Mouse (Mus musculus) heart, adult 2 months (tissue): ENCODE measurements around the gene Nup160. TPM values are rescaled to one million over a fixed set of nuclear protein-coding genes. Genes with fewer than 3 reads are reported as not detected.

ENCODE experiments used
- DNase-seq, 2 experiments: peaks; one replicate each; pipeline ENCODE4 v3.0.0; 2021
- H3K27ac ChIP-seq: fragments of 200-600 bp; 2 replicates; pipeline ENCODE4 v1.8.1; 2022
- H3K27me3 ChIP-seq: fragments of 200-500 bp; 2 replicates; pipeline ENCODE4 v1.6.1; 2012; ENCODE audit warnings: mild to moderate bottlenecking, low read length, inconsistent platforms, mixed read lengths; ENCODE audit not compliant: control insufficient read depth, insufficient read depth
- H3K36me3 ChIP-seq: fragments of 200-500 bp; 2 replicates; pipeline ENCODE4 v1.6.1; 2012; ENCODE audit warnings: low read length, inconsistent platforms; ENCODE audit not compliant: control insufficient read depth, insufficient read depth
- H3K4me1 ChIP-seq: fragments of 200-500 bp; 2 replicates; pipeline ENCODE4 v1.6.1; 2011; ENCODE audit warnings: low read length; ENCODE audit not compliant: control insufficient read depth, insufficient read depth
- H3K4me3 ChIP-seq: fragments of 200-600 bp; 2 replicates; pipeline ENCODE4 v1.8.1; 2022
- H3K79me2 ChIP-seq: fragments of 200-500 bp; replicated peaks from 2 replicates; pipeline ENCODE4 v1.6.1; 2012; ENCODE audit warnings: mild to moderate bottlenecking, inconsistent platforms, low read length, moderate library complexity, mixed read lengths; ENCODE audit not compliant: control insufficient read depth, insufficient read depth
- H3K9ac ChIP-seq: fragments of 200-500 bp; 2 replicates; pipeline ENCODE4 v1.6.1; 2012; ENCODE audit warnings: low read depth, mild to moderate bottlenecking, control low read depth, inconsistent platforms, low read length, mixed read lengths
- CTCF ChIP-seq: fragments of 200-600 bp; IDR thresholded peaks from 2 replicates; pipeline ENCODE4 v1.8.1; 2022; ENCODE audit warnings: antibody characterized with exemption, mild to moderate bottlenecking, moderate library complexity
- EP300 ChIP-seq: fragments of 200-500 bp; IDR thresholded peaks from 2 replicates; pipeline ENCODE4 v1.6.1; 2011; ENCODE audit warnings: low read depth, low read length, control low read depth; ENCODE audit not compliant: insufficient read depth
- POLR2A ChIP-seq: fragments of 200-500 bp; IDR thresholded peaks from 2 replicates; pipeline ENCODE4 v1.6.1; 2011; ENCODE audit warnings: mild to moderate bottlenecking, low read depth, low read length, control low read depth; ENCODE audit not compliant: insufficient read depth
- WGBS: fragments of 180-500 bp; shearing (Covaris S2); methylation state at CpG from one replicate; pipeline ENCODE4 v1.1.7; 2018; 5-methylcytosine and 5-hydroxymethylcytosine counted together
- intact Hi-C: fragments of 180-260 bp; cut with DNase I; formaldehyde crosslinking; loops from one replicate; pipeline ENCODE4 v1.15.1; 2025
- polyA plus RNA-seq: library from polyadenylated mRNA; depleted of rRNA; stranded (reverse); fragments of >200 nt; gene quantifications from 2 replicates; pipeline ENCODE4 v1.2.3, GENCODE M21; 2012
- total RNA-seq, 2 experiments: library from RNA; stranded (reverse); gene quantifications; 2 replicates each; pipeline ENCODE4 v1.2.3; 2021

The Nup160 gene
- total and polyA plus RNA-seq, 3 experiments, result 5.2 to 13.9 (median 12.9) TPM

DNA sequence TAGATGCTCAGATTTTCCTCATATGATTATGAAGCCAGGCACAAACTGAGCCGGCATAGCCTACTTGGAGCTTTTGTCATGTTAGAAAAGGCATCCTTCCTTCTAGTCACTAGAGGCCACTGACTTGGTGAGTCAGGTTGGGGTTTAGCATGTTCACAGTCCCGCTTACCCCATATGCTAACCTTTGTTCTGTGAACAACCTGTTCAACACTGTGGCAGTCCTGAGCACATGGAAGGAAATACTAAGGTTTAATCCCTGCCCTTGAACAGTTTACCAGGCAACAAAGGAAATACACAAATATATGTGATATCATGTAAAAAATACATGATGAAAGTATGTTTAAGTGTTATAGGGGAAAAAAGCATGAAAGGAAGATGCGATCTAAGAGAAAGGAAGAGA, 27.6 kb upstream of the Nup160 start:
- Histone ChIP-seq H3K36me3 (no peaks in the 10 kb centered on the region), H3K27me3 (no peaks in the 10 kb centered on the region), H3K4me1 (peaks cover 2% of the 10 kb centered on the region), H3K27ac (no peak overlapping the region), H3K4me3 (no peak overlapping the region), H3K9ac (no peak overlapping the region), H3K79me2 (no peaks in the 10 kb centered on the region)
- DNase-seq, result no peak
- intact Hi-C loops, result no loop called here
- WGBS, result 86% methylated on average over 3 of the region's 3 CpGs
- TF ChIP-seq CTCF (no peak), EP300 (no peak), POLR2A (no peak)

DNA sequence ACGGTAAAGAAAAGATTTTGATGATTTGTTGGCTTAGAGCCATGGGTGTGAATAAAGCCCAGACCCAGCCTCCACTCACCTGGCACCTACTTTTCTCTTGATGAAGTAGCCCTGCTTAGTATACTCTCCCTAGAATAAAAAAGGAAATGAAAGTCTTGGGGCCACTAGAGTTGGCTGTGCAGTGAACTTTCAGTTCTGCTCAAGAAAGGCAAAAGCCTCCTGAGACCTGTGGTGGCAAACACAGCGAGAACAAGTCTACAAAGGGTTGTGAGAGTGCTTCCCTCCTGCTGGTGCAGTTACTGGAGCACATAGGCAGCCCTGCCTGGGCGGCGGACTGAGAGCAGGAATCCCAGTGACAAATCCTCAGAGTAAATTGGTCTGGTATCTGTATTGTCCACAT, 27.1 kb upstream of the Nup160 start:
- H3K36me3 ChIP-seq, result no peaks in the 10 kb centered on the region
- intact Hi-C loops, result no loop called here
- WGBS, result 59% methylated on average over 4 of the region's 4 CpGs
- no peak overlapping the region for H3K9ac ChIP-seq
- peak in 1 of 2 experiments; percentile 58 for DNase-seq
- no peak overlapping the region for H3K4me3 ChIP-seq
- no peak overlapping the region for H3K27ac ChIP-seq
- no peaks in the 10 kb centered on the region for H3K27me3 ChIP-seq
- H3K79me2 ChIP-seq, result no peaks in the 10 kb centered on the region
- TF ChIP-seq EP300 (no peak), CTCF (no peak), POLR2A (no peak)
- H3K4me1 ChIP-seq, result peaks cover 2% of the 10 kb centered on the region

DNA sequence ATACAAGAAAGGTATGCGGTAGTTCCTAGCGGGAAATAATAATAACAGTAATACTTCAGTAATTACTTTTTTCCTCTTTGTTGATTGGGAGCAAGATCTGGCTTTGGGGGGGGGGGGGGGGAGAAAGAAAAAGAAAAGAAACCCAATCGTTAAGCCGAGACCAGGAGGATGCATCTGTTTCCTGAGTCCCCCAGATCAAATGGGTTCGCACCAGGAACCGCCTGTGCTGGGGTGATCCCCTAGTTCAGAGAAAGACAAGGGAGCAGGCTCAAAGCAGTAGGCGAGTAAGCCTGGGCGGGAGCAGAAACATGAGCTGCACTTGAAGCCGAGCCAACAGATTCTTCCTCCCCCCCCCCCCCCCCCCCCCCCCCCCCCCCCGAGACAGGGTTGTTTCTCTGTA, 24.9 kb upstream of the Nup160 start:
- H3K79me2 ChIP-seq, result no peaks in the 10 kb centered on the region
- WGBS, result 53% methylated on average over 8 of the region's 10 CpGs
- DNase-seq, result peak; percentile 37 to 49
- intact Hi-C loops, result no loop called here
- H3K4me1 ChIP-seq, result peaks cover 2% of the 10 kb centered on the region
- H3K36me3 ChIP-seq, result no peaks in the 10 kb centered on the region
- no peak overlapping the region for H3K4me3 ChIP-seq
- no peak overlapping the region for H3K9ac ChIP-seq
- no peak overlapping the region for H3K27ac ChIP-seq
- TF ChIP-seq EP300, result no peak
- TF ChIP-seq CTCF, result no peak
- TF ChIP-seq POLR2A, result no peak
- no peaks in the 10 kb centered on the region for H3K27me3 ChIP-seq

DNA sequence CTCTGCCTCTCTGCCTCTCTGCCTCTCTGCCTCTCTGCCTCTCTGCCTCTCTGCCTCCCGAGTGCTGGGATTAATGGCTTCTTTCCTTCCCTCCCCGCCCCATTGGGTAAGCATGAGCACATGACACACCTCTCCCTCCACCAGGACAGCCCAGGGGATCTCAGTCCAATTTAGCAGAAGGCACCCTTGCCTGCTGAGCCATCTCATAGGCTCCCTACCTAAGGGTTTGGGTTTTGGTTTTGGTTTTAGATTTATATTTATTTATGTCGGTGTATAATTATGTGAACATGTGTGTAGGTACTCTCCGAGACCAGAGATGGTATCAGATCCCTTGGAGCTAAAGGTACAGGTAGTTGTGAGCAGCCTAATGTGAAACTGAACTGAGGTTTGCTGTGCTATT, 24.0 kb upstream of the Nup160 start:
- H3K4me3 ChIP-seq, result no peak overlapping the region
- intact Hi-C loops, result no loop called here
- no peaks in the 10 kb centered on the region for H3K79me2 ChIP-seq
- H3K4me1 ChIP-seq, result peaks cover 2% of the 10 kb centered on the region
- TF ChIP-seq EP300, result no peak
- TF ChIP-seq POLR2A, result no peak
- TF ChIP-seq CTCF, result no peak
- no peak for DNase-seq
- H3K36me3 ChIP-seq, result no peaks in the 10 kb centered on the region
- H3K27ac ChIP-seq, result no peak overlapping the region
- whole genome bisulfite sequencing, result 61% methylated on average over 4 of the region's 4 CpGs
- H3K9ac ChIP-seq, result no peak overlapping the region
- no peaks in the 10 kb centered on the region for H3K27me3 ChIP-seq

DNA sequence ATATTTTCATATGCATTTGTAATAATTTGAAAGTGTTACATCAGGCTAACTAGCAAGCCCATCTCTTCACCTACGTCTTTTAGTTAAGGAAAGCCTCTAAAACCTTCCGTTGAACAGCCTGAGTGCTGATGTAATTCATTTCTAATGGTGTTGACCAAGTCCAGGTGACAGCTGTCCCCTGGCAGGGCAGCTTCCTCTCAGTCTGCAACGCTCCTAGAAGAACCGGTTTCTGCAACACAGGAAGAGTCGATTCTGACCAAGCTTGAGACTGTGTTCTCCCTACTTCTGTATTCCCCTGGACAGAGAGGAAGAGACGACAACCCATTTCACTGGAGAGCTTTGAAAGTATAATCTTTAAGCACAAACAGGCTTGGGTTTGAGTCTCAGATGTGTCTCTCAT, 21.6 kb upstream of the Nup160 start:
- Histone ChIP-seq H3K27ac (no peak overlapping the region), H3K79me2 (no peaks in the 10 kb centered on the region), H3K4me3 (no peak overlapping the region), H3K9ac (no peak overlapping the region), H3K4me1 (peaks cover 2% of the 10 kb centered on the region), H3K27me3 (no peaks in the 10 kb centered on the region), H3K36me3 (no peaks in the 10 kb centered on the region)
- DNase-seq, result no peak
- intact Hi-C loops, result no loop called here
- WGBS, result 58% methylated on average over 6 of the region's 6 CpGs
- TF ChIP-seq EP300 (no peak), CTCF (no peak), POLR2A (no peak)

DNA sequence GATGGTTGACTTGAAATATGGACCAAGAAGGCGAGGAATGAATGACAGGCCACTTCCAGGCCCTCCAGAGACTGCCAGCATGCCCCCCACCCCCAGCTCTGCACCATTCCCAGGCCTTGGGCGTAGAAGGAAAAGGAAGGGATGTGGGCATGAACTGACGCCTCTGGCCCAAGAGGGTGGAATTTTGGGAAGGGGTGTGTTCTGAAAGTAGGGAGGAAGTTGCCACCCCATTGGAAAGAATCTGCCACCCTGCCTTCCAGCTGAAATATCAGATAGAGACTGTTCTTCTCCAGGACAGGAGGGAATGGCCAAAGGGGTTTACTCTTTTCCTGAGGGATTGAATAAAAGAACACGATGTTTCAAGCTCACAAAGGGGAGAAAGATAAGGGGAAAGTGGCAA, 18.4 kb upstream of the Nup160 start:
- no peaks in the 10 kb centered on the region for H3K4me1 ChIP-seq
- 60% methylated on average over 4 of the region's 4 CpGs for WGBS
- intact Hi-C loops, result no loop called here
- TF ChIP-seq EP300 (no peak), CTCF (no peak), POLR2A (no peak)
- no peak overlapping the region for H3K9ac ChIP-seq
- no peak for DNase-seq
- no peaks in the 10 kb centered on the region for H3K27me3 ChIP-seq
- H3K27ac ChIP-seq, result no peak overlapping the region
- H3K79me2 ChIP-seq, result no peaks in the 10 kb centered on the region
- H3K36me3 ChIP-seq, result no peaks in the 10 kb centered on the region
- H3K4me3 ChIP-seq, result no peak overlapping the region

DNA sequence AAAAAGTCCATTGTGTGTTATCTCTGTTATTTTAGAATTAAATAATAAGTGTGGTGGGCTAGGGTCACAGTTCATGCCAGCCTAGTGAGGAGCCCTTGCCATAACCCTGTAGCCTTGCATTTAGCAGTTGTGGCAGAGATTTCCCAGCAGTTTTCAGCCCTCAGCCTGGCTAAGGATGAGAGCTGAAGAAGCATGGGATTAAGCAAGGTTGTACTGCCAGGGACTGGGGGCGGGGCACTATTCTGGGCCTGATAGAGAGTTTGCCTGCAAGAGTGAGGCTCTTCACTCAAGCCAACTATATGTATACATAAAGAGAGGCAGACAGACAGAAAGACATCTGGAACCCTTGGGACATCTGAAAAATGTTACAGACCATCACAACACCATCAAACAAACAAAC, 18.0 kb upstream of the Nup160 start:
- intact Hi-C loops, result no loop called here
- 85% methylated on average over 1 of the region's 1 CpGs for WGBS
- H3K4me3 ChIP-seq, result no peak overlapping the region
- no peak overlapping the region for H3K9ac ChIP-seq
- no peaks in the 10 kb centered on the region for H3K27me3 ChIP-seq
- DNase-seq, result no peak
- no peak for TF ChIP-seq EP300
- no peak for TF ChIP-seq CTCF
- TF ChIP-seq POLR2A, result no peak
- H3K4me1 ChIP-seq, result no peaks in the 10 kb centered on the region
- no peak overlapping the region for H3K27ac ChIP-seq
- H3K79me2 ChIP-seq, result no peaks in the 10 kb centered on the region
- no peaks in the 10 kb centered on the region for H3K36me3 ChIP-seq
